Mouse (Mus musculus) CH12.LX (cell line): ENCODE results near the gene Olfr61. TPM values are rescaled to one million over a fixed set of nuclear protein-coding genes. Genes with fewer than 3 reads are reported as not detected.
"Not testable (repeated sequence)": the region's sequence is repeated elsewhere in the genome, so short reads cannot be mapped to it uniquely, and the experiment has no call there.

Experiments
- DNase-seq: peaks from one replicate; pipeline ENCODE4 v3.0.0-alpha.2; 2013; ENCODE audit errors: extremely low read depth
- H3K27ac ChIP-seq: 2 replicates; pipeline ENCODE4 v1.5.1; 2012; ENCODE audit warnings: low read depth, mild to moderate bottlenecking, control low read depth, moderate library complexity; ENCODE audit not compliant: insufficient read depth
- H3K27me3 ChIP-seq: replicated peaks from 2 replicates; pipeline ENCODE3; 2012; ENCODE audit warnings: inconsistent platforms
- H3K36me3 ChIP-seq, 2 experiments: replicated peaks in 1 of 2; 2 replicates each; pipeline versions ENCODE3 to v1.6.1; 2012; ENCODE audit warnings: inconsistent platforms in 1 of 2, low read length in 1 of 2, mild to moderate bottlenecking in 1 of 2, mixed read lengths in 1 of 2, moderate library complexity in 1 of 2; ENCODE audit not compliant: control insufficient read depth in 1 of 2, insufficient read depth in 1 of 2
- H3K4me1 ChIP-seq, 2 experiments: 2 replicates each; pipeline ENCODE4 v1.6.1; 2012; ENCODE audit warnings: inconsistent platforms in 1 of 2, moderate library complexity in 1 of 2; ENCODE audit not compliant: insufficient read depth in 2 of 2, control insufficient read depth in 1 of 2
- H3K4me2 ChIP-seq: 2 replicates; pipeline ENCODE4 v1.6.1; 2012; ENCODE audit warnings: low read depth, mild to moderate bottlenecking, control low read depth; ENCODE audit not compliant: poor library complexity, insufficient read depth, severe bottlenecking
- H3K4me3 ChIP-seq, 3 experiments: fragments of 150-350 bp in 1 of 3; sonication (generic) in 1 of 3; replicated peaks in 1 of 3; 2 replicates each; pipeline versions ENCODE3 to v1.5.1; 2011 to 2012; ENCODE audit warnings: low read depth in 2 of 3, low read length in 2 of 3, mild to moderate bottlenecking in 2 of 3, moderate library complexity in 2 of 3, control low read depth in 1 of 3, improper control_type of control experiment in 1 of 3, inconsistent platforms in 1 of 3, mixed read lengths in 1 of 3; ENCODE audit not compliant: poor library complexity in 1 of 3
- H3K79me2 ChIP-seq: replicated peaks from 2 replicates; pipeline ENCODE4 v1.6.1; 2012; ENCODE audit warnings: mild to moderate bottlenecking, moderate library complexity; ENCODE audit not compliant: control insufficient read depth, poor library complexity, insufficient read depth, severe bottlenecking; ENCODE audit errors: extremely low read depth
- H3K9ac ChIP-seq: 2 replicates; pipeline ENCODE4 v1.6.1; 2012; ENCODE audit warnings: low read depth, mild to moderate bottlenecking, control low read depth, moderate library complexity; ENCODE audit not compliant: insufficient read depth
- H3K9me3 ChIP-seq: replicated peaks from 2 replicates; pipeline ENCODE3; 2012; ENCODE audit warnings: low read length, inconsistent platforms, mixed read lengths
- E2F4 ChIP-seq: IDR thresholded peaks from 2 replicates; pipeline ENCODE4 v1.6.1; 2011; ENCODE audit warnings: low read depth, low read length, improper control_type of control experiment; ENCODE audit not compliant: insufficient replicate concordance
- GABPA ChIP-seq: IDR thresholded peaks from 2 replicates; pipeline ENCODE4 v1.6.1; 2012; ENCODE audit warnings: low read depth, low read length, improper control_type of control experiment, inconsistent platforms; ENCODE audit not compliant: insufficient replicate concordance
- IRF4 ChIP-seq: IDR thresholded peaks from 2 replicates; pipeline ENCODE4 v1.6.1; 2014; ENCODE audit warnings: low read depth, mild to moderate bottlenecking, inconsistent platforms, low read length, improper control_type of control experiment
- JUND ChIP-seq: conservative IDR thresholded peaks from 2 replicates; pipeline ENCODE4 v1.6.1; 2011; ENCODE audit warnings: low read depth, low read length, improper control_type of control experiment
- KAT2A ChIP-seq: IDR thresholded peaks from 2 replicates; pipeline ENCODE4 v1.6.1; 2012; ENCODE audit warnings: low read length, improper control_type of control experiment, inconsistent platforms; ENCODE audit not compliant: insufficient replicate concordance
- MAZ ChIP-seq: IDR thresholded peaks from 2 replicates; pipeline ENCODE4 v1.6.1; 2012; ENCODE audit warnings: low read depth, mild to moderate bottlenecking, inconsistent platforms, low read length, improper control_type of control experiment, moderate library complexity
- MEF2A ChIP-seq: IDR thresholded peaks from 2 replicates; pipeline ENCODE4 v1.6.1; 2014; ENCODE audit warnings: low read depth, mild to moderate bottlenecking, inconsistent platforms, low read length, improper control_type of control experiment, borderline replicate concordance
- MYC ChIP-seq: IDR thresholded peaks from 2 replicates; pipeline ENCODE4 v1.6.1; 2011; ENCODE audit warnings: low read depth, mild to moderate bottlenecking, improper control_type of control experiment, low read length
- NRF1 ChIP-seq: IDR thresholded peaks from 2 replicates; pipeline ENCODE4 v1.6.1; 2014; ENCODE audit warnings: low read depth, mild to moderate bottlenecking, inconsistent platforms, low read length, improper control_type of control experiment, moderate library complexity
- POLR2A ChIP-seq: IDR thresholded peaks from 2 replicates; pipeline ENCODE4 v1.6.1; 2011; ENCODE audit warnings: low read depth, mild to moderate bottlenecking, improper control_type of control experiment, low read length
- RAD21 ChIP-seq: IDR thresholded peaks from 2 replicates; pipeline ENCODE4 v1.6.1; 2011; ENCODE audit warnings: low read depth, mild to moderate bottlenecking, low read length, improper control_type of control experiment, moderate library complexity
- RCOR1 ChIP-seq: conservative IDR thresholded peaks from 2 replicates; pipeline ENCODE4 v1.6.1; 2012; ENCODE audit warnings: low read depth, mild to moderate bottlenecking, inconsistent platforms, low read length, improper control_type of control experiment
- USF1 ChIP-seq: IDR thresholded peaks from 2 replicates; pipeline ENCODE4 v1.6.1; 2014; ENCODE audit warnings: low read depth, mild to moderate bottlenecking, inconsistent platforms, low read length, improper control_type of control experiment
- USF2 ChIP-seq: conservative IDR thresholded peaks from 2 replicates; pipeline ENCODE4 v1.6.1; 2011; ENCODE audit warnings: low read depth, low read length, improper control_type of control experiment
- ZC3H11A ChIP-seq: IDR thresholded peaks from 2 replicates; pipeline ENCODE4 v1.6.1; 2012; ENCODE audit warnings: low read depth, mild to moderate bottlenecking, inconsistent platforms, low read length, improper control_type of control experiment
- ZMIZ1 ChIP-seq: IDR thresholded peaks from 2 replicates; pipeline ENCODE4 v1.6.1; 2012; ENCODE audit warnings: low read depth, mild to moderate bottlenecking, inconsistent platforms, low read length, improper control_type of control experiment
- dilution Hi-C: fragments of 300-500 bp; cut with MboI; formaldehyde crosslinking; loops from 2 replicates; pipeline ENCODE4 v1.14.3; 2020; ENCODE audit warnings: low sequenced_read_pairs; ENCODE audit not compliant: extremely low pct_unique_long_range_greater_than_20kb, extremely low pct_ligation_motif_present
- in situ Hi-C: fragments of 300-500 bp; cut with MboI; formaldehyde crosslinking; loops from 3 replicates; pipeline ENCODE4 v1.14.3; 2019; ENCODE audit warnings: low sequenced_read_pairs, low pct_ligation_motif_present, low pct_unique_long_range_greater_than_20kb, mixed read lengths
- polyA plus RNA-seq: library from polyadenylated mRNA; unstranded; fragments of >175 nt; gene quantifications from 2 replicates; pipeline ENCODE4 v1.2.1, GENCODE M21; 2012; ENCODE audit warnings: low read depth; ENCODE audit not compliant: insufficient read length
- total RNA-seq, 2 experiments: library from RNA; depleted of rRNA; stranded (reverse); fragments of 300-350 nt in 1 of 2; fragments of >200 nt in 1 of 2; gene quantifications; 2 replicates each; pipeline ENCODE4 v1.2.3; 2012 to 2014

Olfr61 gene
- total and polyA plus RNA-seq, 3 experiments: not detected

DNA sequence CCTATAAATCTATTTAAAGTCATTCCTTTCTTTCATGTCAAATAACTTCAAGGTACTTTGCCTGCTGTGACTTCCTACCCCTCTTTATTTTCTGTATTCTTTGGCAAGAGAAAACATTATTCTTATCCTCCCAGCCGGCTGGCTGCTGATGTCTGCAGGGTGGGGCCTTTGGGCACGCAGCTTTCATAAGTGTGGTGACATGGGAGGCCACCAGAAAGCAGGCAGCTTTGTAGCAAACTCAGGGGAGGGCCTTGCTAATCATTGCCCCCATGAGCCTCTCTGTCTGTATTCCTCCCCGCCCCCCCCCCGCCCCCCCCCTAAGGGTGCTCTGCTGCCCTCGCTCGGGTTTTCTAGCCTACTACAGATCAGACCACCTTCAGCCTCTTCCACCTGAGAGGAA lies 47.1 kb downstream of the Olfr61 start:
- H3K4me2 ChIP-seq: no peak overlapping the region
- no peaks in the 10 kb centered on the region for H3K36me3 ChIP-seq
- no peaks in the 10 kb centered on the region for H3K4me1 ChIP-seq
- peaks cover 26% of the 10 kb centered on the region for H3K27me3 ChIP-seq
- H3K79me2 ChIP-seq: no peaks in the 10 kb centered on the region
- dilution Hi-C loops (no loop called here), in situ Hi-C loops (no loop called here)
- no peak overlapping the region for H3K4me3 ChIP-seq
- H3K27ac ChIP-seq: no peak overlapping the region
- H3K9ac ChIP-seq: no peak overlapping the region
- TF ChIP-seq E2F4 (no peak), NRF1 (no peak), ZC3H11A (no peak), MYC (no peak), MAZ (no peak), RAD21 (no peak), RCOR1 (no peak), IRF4 (no peak), MEF2A (no peak), USF1 (no peak), KAT2A (no peak), JUND (no peak), POLR2A (no peak), GABPA (no peak), ZMIZ1 (no peak), USF2 (no peak)
- DNase-seq: no peak
- peaks cover 3% of the 10 kb centered on the region for H3K9me3 ChIP-seq

GRCm38 (mm10) chr7:140679591-140679990 lies 50.8 kb downstream of the Olfr61 start:
- H3K27ac ChIP-seq, H3K79me2 ChIP-seq, DNase-seq, H3K9me3 ChIP-seq, H3K4me2 ChIP-seq, dilution Hi-C loops, H3K4me1 ChIP-seq, in situ Hi-C loops, H3K4me3 ChIP-seq, H3K9ac ChIP-seq, H3K36me3 ChIP-seq: not testable (repeated sequence)
- H3K27me3 ChIP-seq: peaks cover 17% of the 10 kb centered on the region
